Mouse (Mus musculus) midbrain, embryonic 13.5 days (tissue): ENCODE data around the gene Sik1. TPM values are rescaled to one million over a fixed set of nuclear protein-coding genes. Genes with fewer than 3 reads are reported as not detected.
A peak's percentile ranks its signal among the peaks of the same experiment; 100 is the strongest.

ENCODE experiments used
- ATAC-seq: fragments of 200-750 bp; cut with Nextera tagmentation; 2 replicates; pipeline ENCODE4 v1.8.0; 2017; ENCODE audit warnings: mild to moderate bottlenecking, moderate TSS enrichment, moderate library complexity
- H3K27ac ChIP-seq: fragments of 300-500 bp; sonication (generic); 2 replicates; pipeline ENCODE4 v1.5.1; 2015; ENCODE audit warnings: inconsistent platforms, mild to moderate bottlenecking, moderate library complexity
- H3K27me3 ChIP-seq: fragments of 300-500 bp; sonication (generic); 2 replicates; pipeline ENCODE4 v1.6.1; 2015; ENCODE audit warnings: mild to moderate bottlenecking, inconsistent platforms
- H3K36me3 ChIP-seq: fragments of 300-500 bp; sonication (generic); 2 replicates; pipeline ENCODE4 v1.6.1; 2015; ENCODE audit warnings: mild to moderate bottlenecking, inconsistent platforms
- H3K4me1 ChIP-seq: fragments of 300-500 bp; sonication (generic); replicated peaks from 2 replicates; pipeline ENCODE4 v1.6.1; 2015; ENCODE audit warnings: inconsistent platforms
- H3K4me2 ChIP-seq: fragments of 300-500 bp; sonication (generic); replicated peaks from 2 replicates; pipeline ENCODE4 v1.6.1; 2015; ENCODE audit warnings: moderate library complexity, mild to moderate bottlenecking, inconsistent platforms
- H3K4me3 ChIP-seq: fragments of 300-500 bp; sonication (generic); replicated peaks from 2 replicates; pipeline ENCODE4 v1.5.1; 2015; ENCODE audit warnings: mild to moderate bottlenecking, inconsistent platforms
- H3K9ac ChIP-seq: fragments of 300-500 bp; sonication (generic); replicated peaks from 2 replicates; pipeline ENCODE4 v1.6.1; 2015; ENCODE audit warnings: mild to moderate bottlenecking, inconsistent platforms
- H3K9me3 ChIP-seq: fragments of 300-500 bp; sonication (generic); 2 replicates; pipeline ENCODE4 v1.6.1; 2016; ENCODE audit warnings: mild to moderate bottlenecking, inconsistent platforms
- WGBS: fragments of 180-500 bp; shearing (Covaris S2); methylation state at CpG from one replicate; pipeline ENCODE4 v1.1.7; 2015; 5-methylcytosine and 5-hydroxymethylcytosine counted together
- polyA plus RNA-seq: library from polyadenylated mRNA; unstranded; fragments of >200 nt; fragmentation: Nextera tagmentation; extraction: Ambion mirVana; gene quantifications from 2 replicates; pipeline ENCODE4 v1.2.1, GENCODE M21; 2015

Gene Sik1
- polyA plus RNA-seq, 1 experiment from 2014 or later: 17.6 TPM

DNA sequence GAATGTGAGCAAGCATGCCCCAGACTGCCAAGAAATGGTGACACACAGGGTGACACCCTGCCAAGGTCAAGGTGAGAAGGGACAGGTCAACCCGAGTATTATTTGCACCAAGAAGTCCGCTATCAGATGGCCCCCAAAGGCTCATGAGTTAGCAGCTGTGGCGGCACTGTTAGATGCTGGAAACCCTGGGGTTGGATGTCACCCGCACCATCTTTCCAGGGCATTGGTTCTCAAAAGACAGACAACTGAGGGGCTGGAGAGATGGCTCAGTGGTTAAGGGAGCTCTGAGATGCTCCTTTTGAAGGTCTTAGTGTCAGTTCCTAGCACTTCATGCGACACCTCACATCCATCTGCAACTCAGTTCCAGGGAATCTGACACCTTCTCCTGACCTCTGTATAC, 6.1 kb upstream of the Sik1 start:
- Histone ChIP-seq H3K36me3 (no peaks in the 10 kb centered on the region), H3K27me3 (no peaks in the 10 kb centered on the region), H3K4me3 (no peak overlapping the region), H3K4me1 (peaks cover 8% of the 10 kb centered on the region), H3K4me2 (no peak overlapping the region), H3K9me3 (no peaks in the 10 kb centered on the region), H3K9ac (no peak overlapping the region), H3K27ac (no peak overlapping the region)
- WGBS: 91% methylated on average over 5 of the region's 5 CpGs
- ATAC-seq: no peak

DNA sequence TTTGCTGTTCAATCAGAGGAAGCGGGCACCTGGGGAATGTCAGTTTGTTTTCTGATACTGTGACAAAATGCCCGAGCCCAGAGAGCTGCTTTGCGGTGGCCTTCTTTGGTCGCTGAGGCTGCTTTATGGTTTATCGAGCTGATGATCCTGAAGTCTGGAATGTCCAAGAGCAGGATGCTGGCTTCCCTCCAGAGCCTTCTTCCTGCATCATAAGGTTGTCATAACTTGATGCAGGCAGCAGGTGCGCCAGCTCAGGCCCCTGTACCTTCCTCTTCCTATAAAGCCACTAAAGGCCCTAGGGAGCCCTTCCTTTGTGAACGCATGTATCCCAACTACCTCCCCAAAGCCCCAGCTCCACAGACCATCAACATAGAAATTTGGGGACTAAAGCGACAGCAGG, 5.3 kb upstream of the Sik1 start:
- Histone ChIP-seq H3K27ac (no peak overlapping the region), H3K4me2 (no peak overlapping the region), H3K36me3 (no peaks in the 10 kb centered on the region), H3K27me3 (no peaks in the 10 kb centered on the region), H3K9me3 (no peaks in the 10 kb centered on the region), H3K4me3 (no peak overlapping the region), H3K4me1 (peaks cover 15% of the 10 kb centered on the region), H3K9ac (no peak overlapping the region)
- no peak for ATAC-seq
- WGBS: 90% methylated on average over 8 of the region's 8 CpGs

DNA sequence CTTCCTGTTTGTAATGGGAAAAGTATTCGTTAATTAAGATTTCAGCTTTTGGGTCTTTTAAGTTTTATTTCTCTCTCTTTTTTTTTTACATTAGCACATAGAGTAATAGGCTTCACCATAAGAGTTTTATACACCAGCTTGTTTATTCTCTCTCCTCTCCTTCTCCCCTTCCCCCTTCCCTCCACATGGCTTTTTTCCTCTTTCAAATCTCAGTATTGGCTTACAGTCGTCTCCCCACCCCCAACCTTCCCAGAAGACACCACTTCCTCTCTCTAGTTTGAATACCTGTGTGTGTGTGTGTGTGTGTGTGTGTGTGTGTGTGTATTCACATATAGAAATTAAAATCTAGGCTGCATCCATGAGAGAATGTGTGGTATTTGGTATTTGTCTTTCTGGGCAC, 3.8 kb upstream of the Sik1 start:
- no peaks in the 10 kb centered on the region for H3K9me3 ChIP-seq
- H3K9ac ChIP-seq: no peak overlapping the region
- no peak overlapping the region for H3K4me2 ChIP-seq
- peaks cover 18% of the 10 kb centered on the region for H3K4me1 ChIP-seq
- 61% methylated on average over 2 of the region's 2 CpGs for WGBS
- H3K27ac ChIP-seq: no peak overlapping the region
- no peak for ATAC-seq
- H3K27me3 ChIP-seq: no peaks in the 10 kb centered on the region
- H3K36me3 ChIP-seq: no peaks in the 10 kb centered on the region
- H3K4me3 ChIP-seq: no peak overlapping the region

DNA sequence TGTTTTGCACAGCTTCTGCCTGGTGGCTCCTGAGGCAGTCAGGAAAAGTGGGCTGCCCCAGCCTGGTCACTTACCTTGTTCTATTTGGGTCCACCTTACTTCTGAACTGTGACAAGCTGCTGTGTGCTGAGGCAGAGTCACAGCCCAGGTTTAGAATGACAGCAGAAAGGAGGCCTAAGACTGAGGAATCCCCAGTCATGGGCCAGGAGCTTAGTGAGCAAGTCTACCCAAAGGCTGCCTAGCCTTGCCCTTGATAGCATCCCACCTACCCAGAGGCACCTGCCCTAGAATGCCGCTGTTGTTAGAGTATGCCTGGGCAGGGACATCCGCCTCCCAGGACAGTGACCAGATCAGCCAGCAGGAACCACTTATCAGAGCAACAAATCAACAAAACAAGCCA, 3.2 kb upstream of the Sik1 start:
- H3K9ac ChIP-seq: no peak overlapping the region
- H3K9me3 ChIP-seq: no peaks in the 10 kb centered on the region
- peaks cover 21% of the 10 kb centered on the region for H3K4me1 ChIP-seq
- no peak for ATAC-seq
- H3K27me3 ChIP-seq: no peaks in the 10 kb centered on the region
- H3K4me3 ChIP-seq: no peak overlapping the region
- H3K27ac ChIP-seq: no peak overlapping the region
- 89% methylated on average over 2 of the region's 2 CpGs for WGBS
- H3K4me2 ChIP-seq: no peak overlapping the region
- H3K36me3 ChIP-seq: no peaks in the 10 kb centered on the region

DNA sequence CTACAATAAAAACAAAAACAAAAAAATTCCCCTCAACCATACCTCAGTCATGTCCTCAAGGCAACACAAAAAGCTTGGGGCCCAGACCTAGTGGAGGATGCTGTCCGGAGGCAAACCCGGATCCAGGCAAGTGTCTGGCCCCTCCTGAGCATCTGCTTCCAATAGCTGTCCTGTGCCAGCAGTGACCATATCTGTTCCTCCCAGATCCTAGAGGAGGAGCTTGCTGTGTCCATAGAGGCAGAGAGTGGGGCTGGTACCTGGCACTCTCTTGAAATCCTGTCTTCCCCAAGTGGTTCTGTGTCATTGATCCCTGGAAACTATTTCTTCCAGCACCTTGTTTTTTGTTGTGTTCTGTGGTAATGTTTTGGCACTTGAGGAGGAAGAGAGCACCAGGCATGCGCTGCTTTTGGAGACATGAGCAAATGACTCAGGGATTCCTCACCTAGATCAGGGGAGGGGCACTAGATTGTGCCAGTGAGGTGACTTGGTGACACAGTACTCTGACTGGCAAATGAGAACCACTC, 2.4 kb upstream of the Sik1 start:
- no peak overlapping the region for H3K9ac ChIP-seq
- no peak overlapping the region for H3K4me3 ChIP-seq
- H3K36me3 ChIP-seq: no peaks in the 10 kb centered on the region
- H3K27me3 ChIP-seq: no peaks in the 10 kb centered on the region
- no peak overlapping the region for H3K4me2 ChIP-seq
- H3K9me3 ChIP-seq: no peaks in the 10 kb centered on the region
- WGBS: 88% methylated on average over 3 of the region's 3 CpGs
- no peak for ATAC-seq
- peaks cover 29% of the 10 kb centered on the region for H3K4me1 ChIP-seq
- no peak overlapping the region for H3K27ac ChIP-seq

DNA sequence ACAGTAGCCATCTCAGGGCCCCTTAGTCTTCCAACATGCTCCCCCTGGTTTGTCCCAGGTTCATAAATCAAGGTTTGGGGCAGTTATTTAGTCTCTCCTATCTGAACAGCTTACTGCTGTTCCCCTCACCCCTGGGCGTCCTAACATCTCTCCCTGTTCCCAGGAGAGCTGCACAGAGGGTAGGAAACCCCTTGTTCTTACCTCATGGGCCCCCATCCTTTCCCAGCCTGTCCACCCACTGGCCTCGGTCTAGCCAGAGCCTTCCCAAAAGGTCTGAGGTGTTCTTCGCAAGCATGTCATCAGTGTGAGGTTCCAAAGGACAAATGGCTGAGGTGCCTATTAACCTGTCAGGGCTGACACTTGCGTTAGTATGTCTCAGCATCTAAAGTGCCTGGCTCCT, 1.6 kb upstream of the Sik1 start:
- Histone ChIP-seq H3K27ac (no peak overlapping the region), H3K9ac (no peak overlapping the region)
- WGBS: 87% methylated on average over 4 of the region's 4 CpGs

DNA sequence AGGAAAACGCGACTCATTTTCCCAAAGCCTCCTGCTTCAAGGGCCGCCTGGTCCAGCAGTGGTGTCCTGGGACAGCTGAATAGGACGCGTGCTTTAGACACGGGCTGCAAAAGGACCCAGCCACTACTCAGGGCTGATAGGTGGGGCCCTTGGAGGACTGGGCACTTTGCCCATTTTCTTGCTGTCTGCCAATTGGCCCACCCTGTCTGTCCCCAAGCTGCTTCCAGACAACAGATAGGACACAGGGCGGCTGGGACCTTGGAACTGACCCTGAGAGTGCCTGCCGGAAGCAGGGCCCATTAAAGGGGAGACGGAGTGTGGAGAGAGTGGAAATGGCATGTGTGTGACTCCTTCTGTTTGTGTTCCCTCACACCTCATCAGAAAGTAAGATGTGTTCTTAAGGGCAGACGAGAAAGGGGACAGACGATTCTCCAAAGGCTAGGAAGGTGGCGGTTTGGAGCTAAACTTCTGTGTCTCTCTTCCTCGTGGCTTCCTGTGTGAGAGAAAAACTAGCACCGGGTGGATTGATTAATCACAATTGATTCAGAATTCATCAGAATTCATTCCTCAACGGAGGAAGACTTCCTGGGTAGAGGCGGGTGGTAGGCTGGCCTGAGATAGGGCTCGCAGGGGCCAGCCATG, 1.0 kb upstream of the Sik1 start:
- no peak overlapping the region for H3K9ac ChIP-seq
- H3K4me2 ChIP-seq: peak overlapping the region; percentile 69
- H3K27ac ChIP-seq: peak overlapping the region; percentile 79
- peak overlapping the region; percentile 90 for H3K4me3 ChIP-seq
- H3K9me3 ChIP-seq: no peaks in the 10 kb centered on the region
- ATAC-seq: peak; percentile 57
- no peaks in the 10 kb centered on the region for H3K36me3 ChIP-seq
- no peaks in the 10 kb centered on the region for H3K27me3 ChIP-seq
- WGBS: 37% methylated on average over 17 of the region's 17 CpGs
- peaks cover 38% of the 10 kb centered on the region for H3K4me1 ChIP-seq

More for the DNA sequence above, 1.6 kb upstream of the Sik1 start:
- Histone ChIP-seq H3K4me2 (no peak overlapping the region), H3K27me3 (no peaks in the 10 kb centered on the region), H3K4me3 (no peak overlapping the region), H3K36me3 (no peaks in the 10 kb centered on the region), H3K4me1 (peaks cover 35% of the 10 kb centered on the region), H3K9me3 (no peaks in the 10 kb centered on the region)
- no peak for ATAC-seq

DNA sequence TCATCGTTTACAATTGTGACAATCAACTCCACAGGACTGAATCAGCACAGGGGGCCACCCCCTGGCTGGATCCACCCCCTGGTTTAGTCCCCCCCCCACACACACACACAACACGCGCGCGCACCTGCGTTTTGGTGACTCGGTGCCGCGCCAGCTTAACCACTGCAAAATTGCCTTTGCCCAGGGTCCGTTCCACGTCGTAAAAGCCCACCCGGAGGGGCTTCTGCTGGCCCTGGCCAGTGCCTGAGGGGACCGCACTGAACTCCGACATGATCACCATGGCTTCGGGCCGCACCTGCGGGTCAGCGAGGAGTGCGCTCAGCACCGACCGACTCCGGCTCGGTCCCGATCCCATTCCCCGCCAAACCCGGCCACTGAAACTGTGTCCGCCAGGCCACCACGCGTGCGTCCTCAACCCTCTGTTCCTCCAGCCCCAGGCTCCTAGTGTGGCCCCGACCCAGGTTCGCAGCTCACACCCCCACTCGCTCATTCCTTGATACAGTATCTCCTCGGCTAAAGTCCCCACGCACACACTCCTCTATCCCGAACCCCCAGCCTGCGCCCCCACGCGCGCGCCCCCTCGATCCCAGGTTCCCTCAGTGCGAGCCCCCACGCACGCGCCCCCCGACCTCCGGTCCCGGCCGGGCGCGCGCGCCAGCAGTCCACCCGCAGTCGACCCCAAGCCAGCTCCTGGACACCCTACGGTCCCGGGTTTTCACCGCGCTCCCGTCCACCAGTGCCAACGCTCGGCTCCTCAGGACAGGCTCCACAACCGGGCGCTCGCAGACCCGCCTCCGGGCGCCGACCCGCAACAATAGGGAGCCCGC, 621 bp downstream of the Sik1 start:
- Histone ChIP-seq H3K9me3 (no peaks in the 10 kb centered on the region), H3K4me3 (peak overlapping the region; percentile 90), H3K27ac (peak overlapping the region; percentile 85), H3K27me3 (no peaks in the 10 kb centered on the region), H3K9ac (peak overlapping the region; percentile 88), H3K4me2 (peak overlapping the region; percentile 69), H3K4me1 (peaks cover 41% of the 10 kb centered on the region), H3K36me3 (peaks cover 12% of the 10 kb centered on the region)
- peak; percentile 78 for ATAC-seq
- WGBS: under 1% methylated on average over 67 of the region's 73 CpGs

DNA sequence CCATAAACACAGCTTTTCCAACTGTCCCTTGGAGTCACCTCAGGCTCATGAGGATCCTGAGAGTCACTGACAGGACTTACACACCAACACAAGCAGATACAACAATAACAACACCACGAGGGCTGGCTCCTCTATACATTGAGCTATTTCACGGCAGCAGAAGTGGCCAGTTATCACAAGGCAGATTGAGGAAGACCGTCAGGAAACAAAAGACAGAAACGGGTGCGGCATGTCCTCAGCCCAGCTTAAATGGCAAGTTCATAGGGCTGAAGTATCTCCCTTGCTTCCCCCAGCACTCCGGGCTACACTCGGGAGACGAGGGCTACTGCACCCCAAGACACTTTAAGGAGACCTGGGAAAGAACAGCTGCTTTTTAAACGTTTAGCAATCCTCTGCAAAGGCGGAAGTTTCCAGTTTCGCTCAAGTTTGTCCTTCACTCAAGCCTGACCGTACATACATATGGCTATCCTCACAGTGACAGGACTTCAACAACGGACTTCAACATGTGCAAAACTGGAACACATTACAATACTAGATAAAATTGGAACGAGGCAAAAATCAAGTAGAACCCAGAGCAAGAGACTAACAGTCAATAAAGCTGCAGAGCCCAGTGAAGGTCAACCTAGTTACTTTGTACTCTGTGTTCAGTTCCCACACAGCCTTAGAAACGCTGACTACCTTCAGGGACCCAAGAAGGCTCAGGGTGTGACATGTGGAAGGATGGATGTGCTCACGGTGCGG, 2.0 kb downstream of the Sik1 start:
- Histone ChIP-seq H3K4me3 (peak overlapping the region; percentile 90), H3K4me1 (peaks cover 41% of the 10 kb centered on the region), H3K9me3 (no peaks in the 10 kb centered on the region), H3K36me3 (peaks cover 25% of the 10 kb centered on the region), H3K4me2 (peak overlapping the region; percentile 44), H3K27me3 (no peaks in the 10 kb centered on the region), H3K27ac (peak overlapping the region; percentile 32), H3K9ac (peak overlapping the region; percentile 25)
- ATAC-seq: no peak
- 77% methylated on average over 17 of the region's 17 CpGs for WGBS

DNA sequence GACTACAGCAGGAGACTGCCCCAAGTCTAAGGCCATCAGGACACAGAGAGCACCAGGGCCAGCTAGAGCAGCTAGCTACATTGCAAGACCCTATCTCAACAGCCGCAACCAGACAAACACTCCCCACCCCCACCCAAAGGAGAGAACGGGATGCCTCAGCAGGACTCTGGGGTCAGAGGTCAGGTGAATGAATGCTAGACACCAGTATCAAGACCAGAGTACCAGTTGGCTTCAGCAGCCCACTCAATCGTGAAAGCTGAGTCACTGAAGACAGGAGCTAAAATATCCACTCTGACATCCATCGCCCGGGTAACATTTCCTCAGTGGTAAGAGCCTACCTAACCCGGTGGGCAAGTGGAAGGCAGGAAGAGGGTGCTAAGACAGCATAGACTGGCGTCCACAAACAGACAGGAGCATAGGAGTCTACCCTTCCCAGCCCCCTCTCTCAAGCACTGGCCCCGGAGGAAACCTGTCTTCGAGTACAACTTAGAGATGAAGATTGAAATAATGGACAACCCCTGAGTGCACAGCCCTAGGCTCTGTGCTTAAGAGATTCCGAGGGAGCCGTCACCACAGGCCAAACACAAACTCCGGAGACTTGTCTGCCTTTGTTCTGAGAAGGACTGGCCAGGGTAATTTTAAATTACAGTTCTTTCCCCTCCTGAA, 2.7 kb downstream of the Sik1 start:
- Histone ChIP-seq H3K9me3 (no peaks in the 10 kb centered on the region), H3K9ac (peak overlapping the region; percentile 25; the same call in 1 of the 2 replicates), H3K27ac (peak overlapping the region; percentile 32; the same call in 1 of the 2 replicates), H3K4me2 (peak overlapping the region; percentile 44), H3K4me1 (peaks cover 41% of the 10 kb centered on the region), H3K4me3 (peak overlapping the region; percentile 90), H3K36me3 (peaks cover 32% of the 10 kb centered on the region), H3K27me3 (no peaks in the 10 kb centered on the region)
- WGBS: 66% methylated on average over 12 of the region's 12 CpGs
- ATAC-seq: no peak

DNA sequence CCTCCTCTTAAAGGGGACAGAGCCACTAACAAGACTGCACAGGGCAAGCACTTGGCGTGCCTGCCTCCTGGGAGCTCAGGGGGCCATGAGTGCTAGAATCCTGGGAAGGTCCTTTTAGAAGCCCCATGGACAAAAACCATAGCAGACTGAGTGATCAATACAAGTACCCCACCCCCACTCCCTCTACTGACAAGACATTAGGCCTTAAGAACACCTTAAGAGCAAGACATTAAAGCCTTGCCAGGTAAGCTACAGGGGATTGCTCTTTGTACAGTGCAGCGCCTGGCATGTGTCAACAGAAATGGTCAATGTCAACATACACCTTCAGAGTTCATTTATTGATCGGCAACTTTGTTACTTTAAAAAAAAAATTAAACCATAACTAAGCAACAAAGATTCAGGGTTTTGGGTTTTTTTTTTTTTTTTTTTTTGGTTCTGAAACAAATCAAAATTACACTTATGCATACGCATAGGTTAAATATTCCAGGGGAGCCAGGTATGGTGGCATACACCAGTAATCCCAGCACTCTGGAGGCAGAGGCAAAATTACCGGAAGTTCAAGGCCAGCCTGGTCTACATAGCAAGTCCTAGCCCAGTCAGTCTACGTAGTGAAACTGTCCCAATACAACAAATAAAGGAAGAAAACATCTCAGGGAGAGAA, 3.7 kb downstream of the Sik1 start:
- Histone ChIP-seq H3K36me3 (peaks cover 42% of the 10 kb centered on the region), H3K27ac (no peak overlapping the region), H3K4me1 (peaks cover 38% of the 10 kb centered on the region), H3K9me3 (no peaks in the 10 kb centered on the region), H3K4me2 (0 out of 2 replicates have a peak overlapping the region, but pooled peaks have one; percentile 7), H3K4me3 (no peak overlapping the region), H3K27me3 (no peaks in the 10 kb centered on the region), H3K9ac (no peak overlapping the region)
- WGBS: 84% methylated on average over 6 of the region's 6 CpGs
- no peak for ATAC-seq
